In the genomic region with DNA sequence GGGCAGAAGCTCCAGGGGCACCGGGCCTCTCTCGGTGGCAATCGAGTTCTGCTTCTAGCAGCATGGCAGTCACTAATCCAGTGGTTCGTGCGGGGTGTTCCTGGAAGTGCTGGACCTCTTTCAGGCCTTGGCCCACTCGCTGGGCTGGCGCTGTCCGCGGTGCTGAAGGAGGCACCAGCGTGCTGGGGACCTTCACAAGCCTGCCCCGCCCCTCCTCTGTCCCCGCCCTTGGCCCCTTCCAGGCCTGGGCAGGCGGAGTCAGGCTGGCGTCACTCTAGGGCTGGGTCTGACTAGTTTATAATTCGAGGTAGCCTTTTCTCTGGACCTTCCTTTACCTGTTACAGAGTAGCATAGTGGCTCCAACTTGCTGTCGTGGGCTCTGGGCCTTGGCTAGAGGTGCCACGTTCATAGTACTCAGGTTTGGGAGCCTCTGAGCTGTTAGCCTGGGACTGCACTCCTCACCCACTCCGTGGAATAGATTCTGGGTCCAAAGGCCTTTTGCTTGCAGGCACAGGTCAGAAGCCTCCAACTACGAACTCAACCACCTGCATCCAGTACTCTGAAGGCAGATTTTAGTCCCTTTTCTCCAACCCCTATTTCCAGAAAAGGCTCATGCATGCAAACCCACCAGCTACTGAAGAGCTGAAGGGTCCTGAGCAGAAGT, we compare ENCODE assay signal across 8 mouse cellular contexts. TPM values are rescaled to one million over a fixed set of nuclear protein-coding genes. Genes with fewer than 3 reads are reported as not detected.
A peak's percentile ranks its signal among the peaks of the same experiment; 100 is the strongest.
DNase-seq lines count a peak whose midpoint lies in the region; ATAC-seq and TF ChIP-seq lines count a peak whose summit lies in the region.

A gene (minus strand): TSS at position 164 of the 664 bp plus-strand sequence.

- H3K4me2 ChIP-seq in hindbrain, postnatal 0 days (ENCODE audit: low read depth, low read length): no peak within 1 kb of the TSS

- peak; percentile 73; the same call in 1 of the 2 replicates for ATAC-seq in hindbrain, postnatal 0 days
- ATAC-seq in megakaryocyte-erythroid progenitor cell, adult 5-6 weeks (replicated peaks; ENCODE audit: low FRiP score, low TSS enrichment, poor library complexity, severe bottlenecking): peak; percentile 87

- no peak within 1 kb of the TSS for H3K4me3 ChIP-seq in hindbrain, postnatal 0 days (ENCODE audit: low read length)

- H3K4me1 ChIP-seq in hindbrain, postnatal 0 days (ENCODE audit: insufficient read depth, low read length): 0 out of 2 replicates have a peak, but pooled peaks cover 5% of the 10 kb centered on the region

- H3K9ac ChIP-seq in hindbrain, postnatal 0 days (replicated peaks; ENCODE audit: low read length): no peak within 1 kb of the TSS

- WGBS in hindbrain, postnatal 0 days: 23% methylated on average over 19 of the region's 19 CpGs

- H3K27ac ChIP-seq in hindbrain, postnatal 0 days: no peak within 1 kb of the TSS

- peak; percentile 33 for DNase-seq in MEL-GATA-1-ER (ENCODE audit: extremely low read depth, low read depth)
- DNase-seq in brain, adult 2 months (ENCODE audit: low read depth, low spot score): peak; percentile 47
- DNase-seq in gastrocnemius, postnatal 25 days: peak; percentile 63
- peak; percentile 76 for DNase-seq in hindbrain, postnatal 0 days (ENCODE audit: low spot score)
- DNase-seq in left cerebral cortex, postnatal 14 days (ENCODE audit: low spot score in 2 of 2): peak; percentile 14 to 55
- peak; percentile 80 to 92 for DNase-seq in spleen, postnatal 4 days (ENCODE audit: low spot score in 2 of 2)
- no peak for DNase-seq in cerebellum, adult 9-11 months

- peaks cover 45% of the 10 kb centered on the region for H3K27me3 ChIP-seq in hindbrain, postnatal 0 days (ENCODE audit: insufficient read depth, low read length)

- H3K9me3 ChIP-seq in hindbrain, postnatal 0 days (ENCODE audit: low read length): no peaks in the 10 kb centered on the region

- TF ChIP-seq CTCF in hindbrain, postnatal 0 days (IDR thresholded peaks at IDR 0.05; ENCODE audit: low read depth): no peak

- intact Hi-C loops in left cerebral cortex, postnatal 14 days (cut with DNase I): no loop called here

- peaks cover 25% of the 10 kb centered on the region for H3K36me3 ChIP-seq in hindbrain, postnatal 0 days (ENCODE audit: insufficient read depth, low read length)

RNA-seq across cellular contexts. Expression of the gene that starts here (rescaled TPM):
- not detected for total RNA-seq in gastrocnemius, postnatal 25 days (2021)
- 2.3 and 7.8 TPM in 2 replicates for total RNA-seq in hindbrain, postnatal 0 days (2014; rRNA removed)
- 2.2 and 3.2 TPM in 2 replicates for polyA plus RNA-seq in hindbrain, postnatal 0 days (2015; fragmentation: Nextera tagmentation; extraction: Ambion mirVana)
- not detected for total RNA-seq in left cerebral cortex, postnatal 14 days (2021)
- not detected in 2 replicates for total RNA-seq in megakaryocyte-erythroid progenitor cell, adult 5-6 weeks (2014; fragmentation: Nextera tagmentation)
- not detected in 2 replicates for total RNA-seq in megakaryocyte-erythroid progenitor cell, adult 5-6 weeks (2017)

Comparison
In these comparisons a context has a peak if more than half of its experiments do, and no peak if none do; other contexts are left out.
1. Peak in DNase-seq in gastrocnemius, postnatal 25 days; RNA of the gene not detected or under 1 TPM.
2. Peak in DNase-seq in left cerebral cortex, postnatal 14 days; RNA of the gene not detected or under 1 TPM.
3. Peak in ATAC-seq in megakaryocyte-erythroid progenitor cell, adult 5-6 weeks; RNA of the gene not detected or under 1 TPM.